Mouse (Mus musculus): ENCODE results near the gene Ddah1. TPM values are rescaled to one million over a fixed set of nuclear protein-coding genes. Genes with fewer than 3 reads are reported as not detected.

The Ddah1 gene
- 1 to 10 TPM; 3.5 to 4.6 TPM for polyA plus RNA-seq (2012; fragmentation: generic; extraction: Trizol)

GRCm38 (mm10) chr3:145758561-145759378 lies at the start of gene Ddah1:
Ddah1 (plus strand) TSS chr3:145758675.

GRCm38 (mm10) chr3:145922019-145922854 lies 163.8 kb downstream of the Ddah1 start, which contains the start of gene Bcl10:
Bcl10 (plus strand) TSS chr3:145922804.

GRCm38 (mm10) chr3:145937505-145938404 lies 179.3 kb downstream of the Ddah1 start, which contains the start of gene 2410004B18Rik:
2410004B18Rik (plus strand) TSS chr3:145938014.

Other genes starting within 250 kb of the Ddah1 start
- 10 to 100 TPM in 1 of 2 experiments, 1 to 10 TPM in 1; 4.9 to 13.2 TPM for gene Znhit6, start 182.5 kb upstream of the Ddah1 start, polyA plus RNA-seq (2012; fragmentation: generic; extraction: Trizol)
- gene Ccn1, start 108.7 kb upstream of the Ddah1 start, polyA plus RNA-seq (2012; fragmentation: generic; extraction: Trizol) = 10 to 100 TPM; 26.8 to 37.3 TPM
- 10 to 100 TPM in 1 of 2 experiments, 1 to 10 TPM in 1; 7.0 to 24.2 TPM for gene Bcl10, start 164.1 kb downstream of the Ddah1 start, polyA plus RNA-seq (2012; fragmentation: generic; extraction: Trizol)
- gene 2410004B18Rik, start 179.3 kb downstream of the Ddah1 start, polyA plus RNA-seq (2012; fragmentation: generic; extraction: Trizol) = 10 to 100 TPM in 1 of 2 experiments, 1 to 10 TPM in 1; 7.0 to 19.6 TPM
- gene Syde2, start 229.2 kb downstream of the Ddah1 start, polyA plus RNA-seq (2012; fragmentation: generic; extraction: Trizol) = under 1 TPM; 0.09 to 0.76 TPM